Mouse (Mus musculus): ENCODE results near the gene Vps37b. TPM values are rescaled to one million over a fixed set of nuclear protein-coding genes. Genes with fewer than 3 reads are reported as not detected.

Vps37b gene
- total RNA-seq, 2 experiments from 2014 or later: 61.4 to 64.1 TPM

DNA sequence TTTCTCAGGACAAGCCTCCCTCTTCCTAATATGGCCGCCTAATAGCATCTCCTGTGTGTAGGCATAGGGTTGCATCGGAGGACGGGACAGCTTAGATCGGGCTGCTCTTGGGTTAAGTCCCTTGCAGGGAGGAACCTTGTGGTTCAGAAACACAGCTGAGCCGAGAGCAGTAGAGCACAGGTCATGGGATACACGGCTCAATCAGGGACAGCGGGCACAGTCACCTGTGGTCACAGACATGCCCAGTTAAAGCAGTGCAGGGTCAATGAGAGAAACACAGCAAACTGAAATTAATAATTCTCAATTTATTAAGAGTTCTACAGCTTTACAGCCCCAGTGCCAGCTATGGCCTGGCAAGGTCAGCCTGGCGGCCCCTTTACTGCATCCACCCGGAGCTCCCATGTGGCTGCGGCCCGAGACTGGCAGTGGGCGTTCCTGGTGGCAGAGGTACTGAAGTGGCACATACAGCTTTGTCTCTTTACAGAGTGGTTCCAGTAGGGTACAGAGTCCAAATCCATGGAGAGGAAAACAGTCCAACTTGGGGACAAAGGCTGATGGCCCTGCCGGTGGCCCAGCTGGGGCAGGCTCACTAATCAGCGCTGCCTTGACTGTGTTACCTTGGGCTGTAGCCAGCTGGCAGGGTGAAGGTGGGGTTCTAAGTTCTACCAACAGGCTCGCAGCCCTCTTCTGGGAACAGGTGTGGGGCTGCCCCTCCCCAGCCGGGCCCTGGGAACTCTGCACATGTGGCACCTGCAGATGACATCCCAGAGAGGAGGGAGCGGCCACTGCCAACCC is 27.5 kb downstream of the Vps37b start:
- DNase-seq (ENCODE audit: low spot score in 2 of 2): peak in 1 of 2 experiments; percentile 45

DNA sequence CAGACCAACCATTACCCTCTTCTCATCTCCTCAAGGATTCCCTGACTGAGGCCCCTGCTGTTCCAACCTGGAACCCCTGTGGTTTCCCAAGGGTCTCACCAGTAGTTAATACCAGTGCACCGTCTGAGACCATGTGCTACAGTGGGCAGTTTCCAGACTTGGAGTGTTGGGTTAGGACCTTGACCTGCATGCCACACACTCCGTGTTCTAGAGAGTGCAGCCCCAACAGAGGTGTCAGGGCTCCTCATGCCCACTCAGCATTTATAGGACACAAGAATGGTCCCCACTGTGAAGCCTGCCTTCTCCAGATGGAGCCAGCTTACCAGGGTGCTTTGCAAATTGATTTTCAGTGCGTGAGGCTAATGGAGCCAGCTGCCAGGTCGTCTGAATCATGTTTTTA is 28.7 kb downstream of the Vps37b start:
- DNase-seq (ENCODE audit: low spot score in 2 of 2): no peak

DNA sequence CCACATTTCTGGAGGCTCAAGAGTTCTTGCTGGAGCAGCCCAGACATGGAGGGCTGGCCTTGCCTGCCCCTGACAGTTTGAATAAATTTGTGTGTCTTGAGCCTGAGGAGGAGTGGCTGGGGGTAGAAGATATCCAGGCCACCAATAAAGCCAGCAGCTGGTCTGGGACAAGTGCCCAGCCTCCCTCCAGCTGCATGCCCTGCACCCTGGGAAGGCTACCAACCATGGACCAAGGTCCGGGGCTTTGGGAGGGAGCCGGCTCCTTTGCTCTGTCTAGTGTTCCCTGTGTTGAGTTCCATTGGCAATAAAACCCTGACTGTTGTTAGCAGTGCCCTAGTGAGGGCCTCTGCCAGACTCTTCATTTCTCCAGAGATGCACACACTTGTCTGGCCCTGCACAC is 29.2 kb downstream of the Vps37b start:
- DNase-seq (ENCODE audit: low spot score in 2 of 2): no peak

GRCm38 (mm10) chr5:124001274-124001673 is 30.8 kb downstream of the Vps37b start:
- no peak for DNase-seq (ENCODE audit: low spot score in 2 of 2)

GRCm38 (mm10) chr5:124000824-124001223 is 31.2 kb downstream of the Vps37b start:
- DNase-seq (ENCODE audit: low spot score in 2 of 2): peak; percentile 58 to 87

DNA sequence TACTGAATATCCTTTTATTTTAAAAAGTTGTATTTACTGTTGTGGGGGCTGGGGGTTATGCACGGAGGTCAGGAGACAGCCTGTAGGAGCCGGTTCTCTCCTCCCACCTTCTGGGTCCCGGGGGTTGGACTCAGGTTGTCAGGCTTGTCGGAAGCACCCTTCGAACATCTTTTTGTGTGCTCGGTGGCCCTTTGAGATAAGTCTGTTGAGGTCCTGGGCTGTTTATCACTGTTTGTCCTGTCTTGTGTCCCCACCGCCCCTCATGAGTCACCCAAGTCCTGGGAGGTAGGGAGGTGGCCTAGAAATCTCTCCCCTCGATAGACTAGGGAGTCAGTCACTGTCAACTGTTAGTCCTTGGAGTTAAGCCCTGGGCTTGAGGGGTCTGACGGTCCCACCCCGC is 33.7 kb downstream of the Vps37b start:
- no peak for DNase-seq (ENCODE audit: low spot score in 2 of 2)

DNA sequence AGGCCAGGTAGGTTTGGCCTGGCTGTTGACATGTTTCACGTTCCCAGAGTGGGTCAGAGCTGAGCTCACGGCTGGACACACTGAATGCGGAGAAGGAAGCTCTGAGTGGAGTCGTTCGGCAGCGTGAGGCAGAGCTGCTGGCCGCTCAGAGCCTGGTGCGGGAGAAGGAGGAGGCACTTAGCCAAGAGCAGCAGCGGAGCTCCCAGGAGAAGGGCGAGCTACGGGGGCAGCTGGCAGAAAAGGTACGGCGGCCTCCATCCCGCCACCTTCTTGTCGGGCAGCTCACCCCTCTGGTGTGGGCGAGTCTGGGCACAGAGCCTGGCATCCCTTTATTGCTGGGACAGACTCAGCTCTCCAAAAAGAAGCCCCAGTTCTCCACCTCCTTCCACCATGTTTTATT is 34.3 kb downstream of the Vps37b start:
- no peak for DNase-seq (ENCODE audit: low spot score in 2 of 2)

DNA sequence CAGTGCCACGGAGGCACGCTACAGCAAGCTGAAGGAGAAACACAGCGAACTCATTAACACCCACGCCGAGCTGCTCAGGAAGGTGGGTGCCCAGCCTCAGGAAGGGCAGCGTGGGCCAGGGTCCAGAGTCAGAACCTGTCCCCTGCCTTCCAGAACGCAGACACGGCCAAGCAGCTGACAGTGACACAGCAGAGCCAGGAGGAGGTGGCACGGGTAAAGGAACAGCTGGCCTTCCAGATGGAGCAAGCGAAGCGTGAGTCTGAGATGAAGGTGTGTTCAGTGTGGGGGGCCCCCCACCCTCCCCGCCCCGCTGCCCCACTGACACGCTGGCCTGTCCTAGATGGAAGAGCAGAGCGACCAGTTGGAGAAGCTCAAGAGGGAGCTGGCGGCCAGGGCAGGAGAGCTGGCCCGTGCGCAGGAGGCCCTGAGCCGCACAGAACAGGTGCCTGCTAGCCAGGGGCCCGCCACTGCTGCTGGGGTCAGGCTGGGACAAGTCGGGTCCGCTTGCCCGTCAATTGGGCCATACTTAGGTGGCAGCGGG is 34.8 kb downstream of the Vps37b start:
- no peak for DNase-seq (ENCODE audit: low spot score in 2 of 2)

DNA sequence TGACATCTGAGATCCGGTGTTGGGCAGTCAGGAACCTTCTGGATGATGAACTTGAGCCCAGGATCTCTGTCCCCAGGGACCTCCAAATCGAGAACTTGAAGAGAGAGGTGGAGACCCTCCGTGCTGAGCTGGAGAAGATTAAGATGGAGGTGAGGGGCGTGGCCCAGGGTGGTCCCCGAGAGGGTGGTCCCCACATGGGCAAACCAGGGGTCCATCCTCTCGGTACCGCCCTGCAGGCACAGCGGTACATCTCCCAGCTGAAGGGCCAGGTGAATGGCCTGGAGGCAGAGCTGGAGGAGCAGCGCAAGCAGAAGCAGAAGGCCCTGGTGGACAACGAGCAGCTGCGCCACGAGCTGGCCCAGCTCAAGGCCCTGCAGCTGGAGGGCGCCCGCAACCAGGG is 35.4 kb downstream of the Vps37b start:
- DNase-seq (ENCODE audit: low spot score in 2 of 2): no peak

- no peak for DNase-seq (ENCODE audit: low spot score in 2 of 2)
These were observed 35.9 kb downstream of the Vps37b start for GRCm38 (mm10) chr5:123996194-123996593.

DNA sequence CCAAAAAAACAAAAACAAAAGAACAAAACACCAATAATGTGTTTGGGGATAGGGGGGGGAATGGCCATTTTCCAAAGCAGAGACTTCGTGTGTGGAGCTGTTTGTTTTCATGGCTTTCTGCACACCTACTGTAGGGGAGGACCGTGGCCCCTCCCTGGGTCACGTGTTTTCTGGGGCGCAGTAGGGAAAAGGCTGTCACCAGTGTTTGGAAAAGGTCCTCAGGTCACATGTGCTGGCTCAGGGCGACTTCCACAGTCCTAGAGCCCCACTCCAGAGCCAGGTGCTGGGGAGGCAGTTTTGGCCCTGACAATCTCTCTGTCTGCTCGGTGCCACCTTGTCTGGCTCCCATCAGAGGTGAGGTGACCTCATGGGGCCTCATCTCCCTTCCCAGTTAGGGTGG is 36.7 kb downstream of the Vps37b start:
- no peak for DNase-seq (ENCODE audit: low spot score in 2 of 2)

DNA sequence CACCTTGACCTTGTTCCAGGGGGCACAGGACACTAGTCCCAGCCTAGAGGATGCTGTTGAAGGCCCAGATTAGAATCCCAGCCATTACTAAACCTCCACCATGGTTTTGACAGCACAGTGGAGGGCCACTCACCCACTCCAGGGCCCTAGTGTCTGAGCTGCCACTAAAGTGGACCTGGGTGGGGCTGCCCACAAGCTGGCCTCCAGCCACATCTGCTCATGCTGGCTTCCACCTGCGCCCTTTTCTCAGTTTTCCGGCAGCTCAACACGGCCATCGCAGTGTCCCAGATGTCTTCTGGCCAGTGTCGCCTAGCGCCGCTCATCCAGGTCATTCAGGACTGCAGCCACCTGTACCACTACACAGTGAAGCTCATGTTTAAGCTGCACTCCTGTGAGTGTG is 37.6 kb downstream of the Vps37b start:
- DNase-seq (ENCODE audit: low spot score in 2 of 2): no peak

- no peak for DNase-seq (ENCODE audit: low spot score in 2 of 2)
These were observed 38.6 kb downstream of the Vps37b start for GRCm38 (mm10) chr5:123993263-123994036.

GRCm38 (mm10) chr5:123992794-123993193 is 39.3 kb downstream of the Vps37b start:
- peak; percentile 55 to 73 for DNase-seq (ENCODE audit: low spot score in 2 of 2)

DNA sequence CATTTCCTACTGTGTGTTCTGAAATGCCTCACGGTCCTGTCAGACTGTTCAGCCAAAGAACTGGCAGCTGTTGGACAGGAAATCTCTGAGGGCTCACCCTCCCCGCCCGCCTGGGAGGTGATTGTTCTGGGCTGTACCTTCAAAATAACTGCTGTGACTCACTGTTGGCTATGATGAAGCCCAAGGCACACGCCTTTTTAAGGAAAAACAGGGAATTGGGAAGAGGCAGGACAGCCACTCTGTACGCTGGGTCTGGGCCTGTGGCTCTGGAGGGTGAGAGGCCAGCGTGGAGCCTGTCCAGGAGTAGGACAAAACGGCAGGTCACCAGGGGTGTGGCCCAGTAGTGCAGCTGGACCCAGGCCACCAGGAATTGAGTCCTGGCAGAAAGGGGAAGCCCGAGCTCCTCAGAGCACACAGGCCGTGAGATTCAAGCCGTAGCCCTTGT is 39.9 kb downstream of the Vps37b start:
- no peak for DNase-seq (ENCODE audit: low spot score in 2 of 2)

DNA sequence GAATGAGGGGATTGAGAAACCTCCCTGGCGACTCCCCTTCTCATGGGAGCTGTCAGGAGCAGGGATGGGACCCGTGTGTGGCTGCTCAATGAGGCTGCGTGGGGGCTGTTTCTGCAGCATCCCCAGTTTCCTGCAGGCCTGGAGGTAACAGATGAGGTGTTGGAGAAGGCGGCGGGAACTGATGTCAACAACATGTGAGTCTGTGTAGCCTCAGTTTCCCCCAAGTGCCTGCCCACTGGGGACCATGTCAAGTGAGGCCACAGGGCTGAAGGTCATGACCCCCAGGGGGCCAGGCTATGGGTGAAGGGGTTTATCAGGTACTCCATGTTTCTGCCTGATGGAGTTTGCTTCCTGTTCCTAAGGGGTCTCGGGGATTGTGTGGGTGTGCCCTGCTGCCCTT is 40.7 kb downstream of the Vps37b start:
- no peak for DNase-seq (ENCODE audit: low spot score in 2 of 2)

DNA sequence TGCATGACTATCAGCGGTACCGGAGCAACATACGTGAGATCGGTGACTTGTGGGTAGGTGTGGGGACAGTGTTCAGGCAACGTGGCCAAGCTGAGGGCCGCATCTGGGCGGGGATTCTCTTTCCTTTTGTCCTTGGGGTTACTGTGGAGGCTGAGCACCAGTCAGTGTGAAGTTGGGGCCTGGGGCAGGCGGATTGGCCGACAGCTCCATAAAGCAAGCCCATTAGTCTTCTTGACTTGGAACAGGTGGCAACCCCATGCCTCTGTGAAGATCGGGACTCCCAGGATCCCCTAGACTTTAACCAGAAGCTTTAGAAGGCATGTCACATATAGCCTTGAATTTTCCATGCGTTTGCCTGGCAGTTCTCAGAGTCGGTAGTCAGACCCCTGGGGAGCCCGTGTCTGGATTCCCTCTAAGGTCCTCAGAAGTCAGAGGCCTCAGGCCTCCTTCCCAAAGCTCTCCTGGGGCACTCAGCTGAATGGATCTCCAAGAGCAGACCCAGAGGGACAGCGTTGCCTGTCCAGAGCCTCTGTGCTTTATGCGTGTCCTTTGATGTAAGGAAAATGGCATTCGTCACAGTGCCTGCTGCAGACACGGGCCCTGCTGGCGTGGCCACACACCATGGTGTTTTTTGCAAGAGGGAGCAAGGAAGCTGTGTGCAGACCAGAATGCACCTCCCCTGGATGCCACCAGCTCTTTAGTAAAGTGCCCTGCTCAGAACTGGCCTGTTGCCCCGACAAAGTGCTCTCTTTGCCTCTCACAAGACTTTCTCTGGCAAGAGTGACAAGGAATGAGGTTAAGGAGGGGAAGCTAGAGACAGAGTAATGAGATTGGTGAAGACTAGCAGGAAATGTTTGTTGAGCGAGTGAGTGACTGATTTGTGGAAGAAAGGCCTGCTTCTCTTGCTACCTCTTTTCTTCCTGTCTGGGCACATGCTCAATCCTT is 41.9 kb downstream of the Vps37b start:
- no peak for DNase-seq (ENCODE audit: low spot score in 2 of 2)

DNA sequence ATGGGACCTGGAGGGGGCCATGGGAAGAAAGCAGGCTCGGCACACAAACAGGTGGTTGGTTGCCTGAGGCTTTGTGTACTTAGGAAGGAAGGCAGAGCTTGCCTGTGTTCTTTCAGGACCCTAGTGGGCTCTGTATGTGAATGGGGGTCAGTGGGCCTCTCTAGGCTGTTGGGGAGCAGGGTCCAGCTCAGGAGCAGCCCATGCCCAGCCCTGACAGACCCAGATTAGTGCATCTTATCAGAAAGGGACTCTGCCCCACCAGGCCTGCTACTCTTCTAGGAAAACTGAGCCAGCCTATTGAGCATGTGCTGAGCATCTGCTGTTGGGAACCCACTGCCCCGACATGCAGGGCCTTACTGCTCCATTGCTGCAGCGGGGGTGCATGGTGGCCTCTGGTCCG is 44.6 kb downstream of the Vps37b start:
- DNase-seq (ENCODE audit: low spot score in 2 of 2): no peak

DNA sequence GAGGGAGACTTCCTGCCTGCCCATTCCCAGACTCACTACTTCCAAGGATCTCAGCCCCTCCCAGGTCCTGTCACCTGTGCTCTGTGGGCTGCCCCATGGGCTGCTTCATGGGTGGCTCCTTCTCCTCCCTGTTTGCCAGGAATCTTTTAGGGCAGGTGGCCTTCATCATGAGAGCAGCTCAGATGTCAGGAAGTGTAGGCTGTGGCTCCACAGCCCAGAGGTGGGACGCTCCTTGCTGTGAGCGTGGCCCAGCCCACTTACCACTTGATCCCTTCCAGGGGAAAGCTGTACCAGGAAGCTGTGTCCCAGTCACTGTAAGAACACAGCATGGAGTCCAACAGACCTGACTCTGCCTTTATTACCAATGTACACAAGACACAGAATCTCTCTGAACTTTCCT is 45.1 kb downstream of the Vps37b start:
- DNase-seq (ENCODE audit: low spot score in 2 of 2): no peak

DNA sequence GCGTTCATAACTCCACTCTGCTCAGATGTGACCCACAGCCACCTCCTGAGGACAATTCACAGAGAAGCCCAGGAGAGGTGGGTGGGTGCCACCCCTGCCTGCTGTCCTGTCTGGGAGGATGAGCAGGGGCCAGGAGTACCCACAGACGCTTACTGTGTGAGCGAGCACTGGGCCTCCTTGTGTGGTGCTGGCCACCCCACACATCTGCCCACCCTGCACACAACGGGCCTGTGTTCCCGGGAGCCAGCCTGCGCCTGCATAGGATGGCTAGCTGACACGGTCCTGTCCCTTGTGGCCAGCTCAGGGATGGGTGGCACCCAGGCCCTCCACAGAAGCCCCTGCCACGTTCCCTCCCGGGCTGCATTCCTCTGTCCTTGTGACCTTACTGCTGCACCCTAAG is 46.6 kb downstream of the Vps37b start:
- no peak for DNase-seq (ENCODE audit: low spot score in 2 of 2)

GRCm38 (mm10) chr5:123982838-123983237 is 49.2 kb downstream of the Vps37b start:
- no peak for DNase-seq (ENCODE audit: low spot score in 2 of 2)
